Mouse (Mus musculus) kidney, adult 2 months (tissue): ENCODE measurements at regions not wholly inside any gene's neighbourhood (a gene's known extent, or its start where the extent isn't known, plus 50 kb on each side); places are given as distances from the start of the nearest gene placed in this dataset.

ENCODE experiments used
- DNase-seq: peaks from one replicate; pipeline ENCODE4 v3.0.0; 2021
- H3K27ac ChIP-seq: fragments of 200-500 bp; 2 replicates; pipeline ENCODE4 v1.5.1; 2012; ENCODE audit warnings: low read depth, low read length, control low read depth, inconsistent platforms; ENCODE audit not compliant: insufficient read depth
- H3K27me3 ChIP-seq: fragments of 200-500 bp; replicated peaks from 2 replicates; pipeline ENCODE4 v1.6.1; 2012; ENCODE audit warnings: mild to moderate bottlenecking, moderate library complexity, low read length, inconsistent platforms; ENCODE audit not compliant: control insufficient read depth, insufficient read depth
- H3K36me3 ChIP-seq: fragments of 200-500 bp; 2 replicates; pipeline ENCODE4 v1.6.1; 2012; ENCODE audit warnings: mild to moderate bottlenecking, moderate library complexity, low read length, inconsistent platforms; ENCODE audit not compliant: control insufficient read depth, insufficient read depth
- H3K4me1 ChIP-seq: fragments of 200-500 bp; 2 replicates; pipeline ENCODE4 v1.6.1; 2011; ENCODE audit warnings: low read length; ENCODE audit not compliant: control insufficient read depth, insufficient read depth
- H3K4me3 ChIP-seq: fragments of 200-500 bp; 2 replicates; pipeline ENCODE4 v1.5.1; 2011; ENCODE audit warnings: mild to moderate bottlenecking, low read depth, low read length, control low read depth; ENCODE audit not compliant: insufficient read depth
- CTCF ChIP-seq: fragments of 200-500 bp; conservative IDR thresholded peaks from 2 replicates; pipeline ENCODE4 v1.5.1; 2011; ENCODE audit warnings: low read depth, mild to moderate bottlenecking, control low read depth, low read length, moderate library complexity, mixed read lengths; ENCODE audit not compliant: insufficient read depth, insufficient read length
- POLR2A ChIP-seq: fragments of 200-500 bp; IDR thresholded peaks from one replicate; pipeline ENCODE4 v1.6.1; 2011; ENCODE audit warnings: low read depth, low read length, control low read depth
- WGBS: fragments of 180-500 bp; shearing (Covaris S2); methylation state at CpG from one replicate; pipeline ENCODE4 v1.1.7; 2018; 5-methylcytosine and 5-hydroxymethylcytosine counted together

- 86% methylated on average over 6 of the region's 6 CpGs for WGBS
- H3K36me3 ChIP-seq, result no peaks in the 10 kb centered on the region
- H3K27ac ChIP-seq, result no peak overlapping the region
- DNase-seq, result no peak
- H3K4me3 ChIP-seq, result no peak overlapping the region
- no peaks in the 10 kb centered on the region for H3K4me1 ChIP-seq
- TF ChIP-seq CTCF (no peak), POLR2A (no peak)
- no peaks in the 10 kb centered on the region for H3K27me3 ChIP-seq
Observed at GRCm38 (mm10) chr8:86331383-86331782, 249.1 kb downstream of the Abcc12 start.

- no peaks in the 10 kb centered on the region for H3K36me3 ChIP-seq
- no peak overlapping the region for H3K4me3 ChIP-seq
- no peaks in the 10 kb centered on the region for H3K4me1 ChIP-seq
- TF ChIP-seq CTCF, result no peak
- TF ChIP-seq POLR2A, result no peak
- no peaks in the 10 kb centered on the region for H3K27me3 ChIP-seq
- no peak overlapping the region for H3K27ac ChIP-seq
- no peak for DNase-seq
- WGBS, result 71% methylated on average over 7 of the region's 7 CpGs
Observed at GRCm38 (mm10) chr8:86328626-86329025, 251.9 kb downstream of the Abcc12 start.

DNA sequence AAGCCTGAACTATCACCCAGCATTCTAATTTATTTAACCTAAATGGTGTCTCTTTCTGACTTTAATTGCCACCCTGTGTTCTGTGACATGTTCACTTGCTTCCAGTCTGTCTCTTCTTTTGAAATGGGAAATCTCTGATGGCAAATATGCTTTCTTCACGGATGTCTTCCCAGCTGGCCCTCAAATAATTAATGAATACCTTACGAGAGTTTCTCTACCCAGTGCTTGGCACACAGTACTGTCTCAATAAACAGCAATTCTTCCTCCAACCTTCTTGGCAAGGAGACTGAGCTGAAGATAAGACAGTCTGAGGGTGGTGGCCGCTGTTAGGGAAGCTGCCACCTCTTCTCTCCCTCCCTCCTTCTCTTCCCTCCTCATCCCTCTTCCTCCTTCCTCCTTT, 252.5 kb downstream of the Abcc12 start:
- 77% methylated on average over 3 of the region's 3 CpGs for WGBS
- H3K36me3 ChIP-seq, result no peaks in the 10 kb centered on the region
- H3K27me3 ChIP-seq, result no peaks in the 10 kb centered on the region
- H3K27ac ChIP-seq, result no peak overlapping the region
- no peak for TF ChIP-seq CTCF
- TF ChIP-seq POLR2A, result no peak
- DNase-seq, result no peak
- H3K4me3 ChIP-seq, result no peak overlapping the region
- no peaks in the 10 kb centered on the region for H3K4me1 ChIP-seq

- TF ChIP-seq CTCF, result no peak
- TF ChIP-seq POLR2A, result no peak
- H3K36me3 ChIP-seq, result no peaks in the 10 kb centered on the region
- no peaks in the 10 kb centered on the region for H3K4me1 ChIP-seq
- H3K4me3 ChIP-seq, result no peak overlapping the region
- DNase-seq, result no peak
- 53% methylated on average over 7 of the region's 7 CpGs for WGBS
- H3K27me3 ChIP-seq, result no peaks in the 10 kb centered on the region
- no peak overlapping the region for H3K27ac ChIP-seq
Observed at GRCm38 (mm10) chr8:86325040-86325439, 255.4 kb downstream of the Abcc12 start.

- Histone ChIP-seq H3K4me3 (no peak overlapping the region), H3K27ac (no peak overlapping the region), H3K27me3 (no peaks in the 10 kb centered on the region), H3K36me3 (no peaks in the 10 kb centered on the region), H3K4me1 (no peaks in the 10 kb centered on the region)
- 68% methylated on average over 4 of the region's 4 CpGs for WGBS
- TF ChIP-seq CTCF, result no peak
- TF ChIP-seq POLR2A, result no peak
- no peak for DNase-seq
Observed at GRCm38 (mm10) chr8:86324542-86324941, 255.9 kb downstream of the Abcc12 start.

DNA sequence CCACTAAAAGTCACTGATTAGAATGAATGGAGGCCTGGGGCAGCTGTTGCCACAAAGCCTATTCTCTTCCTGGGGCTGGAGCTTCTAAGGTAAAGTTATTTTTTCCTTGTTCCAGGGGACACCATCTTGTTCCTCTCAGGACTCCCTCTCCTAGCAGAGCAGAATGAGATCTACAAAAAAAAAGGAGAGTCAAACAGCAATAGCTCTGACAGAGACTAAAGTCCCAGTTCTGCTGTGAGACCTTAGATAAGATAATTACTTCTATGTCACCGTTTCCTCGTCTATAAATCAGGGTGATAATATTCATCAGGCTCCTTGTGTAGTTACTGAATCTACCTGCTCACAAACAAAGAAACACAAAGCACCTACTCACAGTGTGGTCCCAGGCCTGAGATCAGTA, 256.7 kb downstream of the Abcc12 start:
- Histone ChIP-seq H3K27me3 (no peaks in the 10 kb centered on the region), H3K27ac (no peak overlapping the region), H3K4me3 (no peak overlapping the region), H3K4me1 (no peaks in the 10 kb centered on the region), H3K36me3 (no peaks in the 10 kb centered on the region)
- DNase-seq, result no peak
- WGBS, result 67% methylated on average over 2 of the region's 2 CpGs
- TF ChIP-seq POLR2A, result no peak
- no peak for TF ChIP-seq CTCF

DNA sequence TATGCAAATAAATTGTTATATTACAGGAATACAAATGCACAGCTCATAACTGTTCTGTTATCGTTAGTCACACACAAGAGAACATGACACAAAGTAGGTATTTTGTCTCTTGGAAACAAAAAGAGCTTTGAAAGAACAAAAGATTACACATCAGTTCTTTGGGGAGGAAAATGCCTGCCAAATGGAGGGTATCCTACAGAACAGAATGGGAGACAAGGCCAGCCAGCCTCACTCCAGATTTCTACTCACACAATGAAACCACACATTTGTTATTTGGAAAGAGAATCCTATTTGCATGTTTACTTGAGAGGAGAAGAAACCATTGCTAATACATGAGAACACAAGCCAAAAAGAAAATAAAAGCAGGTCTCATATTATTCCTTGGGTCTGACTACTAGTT, 258.0 kb downstream of the Abcc12 start:
- Histone ChIP-seq H3K4me3 (no peak overlapping the region), H3K4me1 (no peaks in the 10 kb centered on the region), H3K36me3 (no peaks in the 10 kb centered on the region), H3K27me3 (no peaks in the 10 kb centered on the region), H3K27ac (no peak overlapping the region)
- TF ChIP-seq POLR2A (no peak), CTCF (no peak)
- WGBS, result 89% methylated on average over 1 of the region's 1 CpGs
- DNase-seq, result no peak

- Histone ChIP-seq H3K27me3 (no peaks in the 10 kb centered on the region), H3K4me3 (no peak overlapping the region), H3K4me1 (no peaks in the 10 kb centered on the region), H3K36me3 (no peaks in the 10 kb centered on the region), H3K27ac (no peak overlapping the region)
- TF ChIP-seq POLR2A (no peak), CTCF (no peak)
- DNase-seq, result no peak
- WGBS, result 82% methylated on average over 3 of the region's 3 CpGs
Observed at GRCm38 (mm10) chr8:86320938-86321337, 259.5 kb downstream of the Abcc12 start.
